Mouse (Mus musculus) gastrocnemius, postnatal 4 days (tissue): ENCODE results near the gene Cebpe. TPM values are rescaled to one million over a fixed set of nuclear protein-coding genes. Genes with fewer than 3 reads are reported as not detected.

Experiments used
- DNase-seq, 2 experiments: peaks; one replicate each; pipeline ENCODE4 v3.0.0; 2021 to 2022; ENCODE audit warnings: low spot score in 2 of 2, mixed read lengths in 2 of 2
- total RNA-seq, 2 experiments: library from RNA; stranded (reverse); gene quantifications; 2 replicates each; pipeline ENCODE4 v1.2.3; 2021

Cebpe gene
- total RNA-seq, 2 experiments from 2014 or later: not detected

GRCm38 (mm10) chr14:54678657-54679304 lies 33.2 kb downstream of the Cebpe start:
- DNase-seq: no peak

- no peak for DNase-seq
Measured at GRCm38 (mm10) chr14:54676290-54676689, 35.7 kb downstream of the Cebpe start.

DNA sequence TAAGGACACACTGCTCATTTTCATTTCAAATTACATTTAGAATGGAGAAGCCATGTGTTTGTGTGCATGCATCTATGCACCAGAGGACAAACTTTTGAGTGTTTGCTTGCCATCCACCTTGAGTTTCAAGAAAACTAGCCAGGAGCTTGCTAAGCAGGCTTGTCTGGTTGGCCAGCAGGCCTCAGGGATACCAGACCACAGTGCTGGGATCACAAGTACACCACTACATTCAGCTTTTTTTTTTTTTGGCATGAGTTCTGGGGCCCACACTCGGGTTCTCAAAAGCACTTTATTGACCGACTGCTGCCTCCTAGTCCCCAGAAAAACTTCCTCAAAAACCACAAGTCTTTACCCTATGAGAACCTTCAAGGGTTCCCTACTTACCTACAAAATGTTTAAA lies 37.7 kb downstream of the Cebpe start:
- no peak for DNase-seq

DNA sequence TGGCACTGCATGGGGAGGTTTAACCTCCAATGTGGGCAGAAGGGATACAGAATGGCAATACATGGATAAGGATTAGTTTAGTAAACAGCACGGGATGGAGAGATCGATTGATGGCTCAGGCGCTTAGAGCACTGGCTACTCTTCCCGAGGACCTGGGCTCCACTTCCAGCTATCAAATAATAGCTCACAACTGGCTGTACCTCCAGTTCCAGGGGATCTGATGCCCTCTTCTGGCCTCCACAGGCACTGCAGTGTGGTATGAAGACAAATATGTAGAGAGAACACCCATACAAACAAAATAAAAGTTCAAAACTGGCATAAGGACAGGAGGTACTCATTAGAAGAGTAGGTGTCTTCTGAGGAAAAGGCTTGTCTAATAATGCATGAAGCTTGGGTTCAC lies 42.6 kb downstream of the Cebpe start:
- DNase-seq: peak in 1 of 2 experiments; percentile 32

- no peak for DNase-seq
Measured at GRCm38 (mm10) chr14:54664477-54665222, 47.3 kb downstream of the Cebpe start.

Other genes starting within 250 kb of the Cebpe start
- 10 to 100 TPM; 39.0 to 42.9 TPM for gene Lrp10, start 248.0 kb downstream of the Cebpe start, total RNA-seq
- not detected for gene Rem2, start 236.1 kb downstream of the Cebpe start, total RNA-seq
- 10 to 100 TPM; 40.0 to 40.4 TPM for gene Prmt5, start 194.6 kb downstream of the Cebpe start, total RNA-seq
- gene Haus4, start 157.6 kb downstream of the Cebpe start, total RNA-seq: 10 to 100 TPM; 18.1 to 21.2 TPM
- gene Ajuba, start 134.6 kb downstream of the Cebpe start, total RNA-seq: 10 to 100 TPM; 14.6 to 15.8 TPM
- gene 4931414P19Rik, start 106.2 kb downstream of the Cebpe start, total RNA-seq: 1 to 10 TPM; 4.3 to 6.8 TPM
- 100 to 1,000 TPM; 173 to 176 TPM for gene Psmb5, start 94.2 kb downstream of the Cebpe start, total RNA-seq
- gene Psmb11, start 90.7 kb downstream of the Cebpe start, total RNA-seq: not detected
- not detected for gene Gm17606, start 71.2 kb downstream of the Cebpe start, total RNA-seq
- gene Cdh24, start 70.8 kb downstream of the Cebpe start, total RNA-seq: 1 to 10 TPM; 3.2 to 3.5 TPM
- 10 to 100 TPM; 25.4 to 27.1 TPM for gene 1700123O20Rik, start 26.0 kb downstream of the Cebpe start, total RNA-seq
- gene Acin1, start 25.2 kb downstream of the Cebpe start, total RNA-seq: 100 to 1,000 TPM; 134 to 165 TPM
- under 1 TPM in 1 of 2 experiments, not detected in 1; 0.16 TPM for gene Gm29776, start 13.3 kb downstream of the Cebpe start, total RNA-seq
- gene Slc7a8, start 69.8 kb upstream of the Cebpe start, total RNA-seq: 1 to 10 TPM; 6.5 to 8.8 TPM
- gene Rnf212b, start 102.0 kb upstream of the Cebpe start, total RNA-seq: not detected
- gene Homez, start 158.8 kb upstream of the Cebpe start, total RNA-seq: 1 to 10 TPM; 8.0 to 9.3 TPM
- gene Ppp1r3e, start 165.4 kb upstream of the Cebpe start, total RNA-seq: 1 to 10 TPM; 8.1 to 9.2 TPM
- gene Bcl2l2, start 171.2 kb upstream of the Cebpe start, total RNA-seq: 10 to 100 TPM; 35.4 to 38.7 TPM
- 1 to 10 TPM; 2.3 to 4.1 TPM for gene Gm20521, start 171.3 kb upstream of the Cebpe start, total RNA-seq
- 100 to 1,000 TPM; 120 to 149 TPM for gene Pabpn1, start 180.3 kb upstream of the Cebpe start, total RNA-seq
- gene Slc22a17, start 201.0 kb upstream of the Cebpe start, total RNA-seq: 10 to 100 TPM; 22.5 to 27.5 TPM
- gene Efs, start 214.0 kb upstream of the Cebpe start, total RNA-seq: 10 to 100 TPM; 31.1 to 32.4 TPM
- not detected for gene Il25, start 220.5 kb upstream of the Cebpe start, total RNA-seq
- 1 to 10 TPM; 3.8 to 4.1 TPM for gene Cmtm5, start 224.1 kb upstream of the Cebpe start, total RNA-seq